Mouse (Mus musculus) retina, embryonic 14.5 days (tissue): ENCODE measurements around the gene Pafah1b3.
"Not testable (repeated sequence)": the region's sequence is repeated elsewhere in the genome, so short reads cannot be mapped to it uniquely, and the experiment has no call there.

ENCODE experiments used
- DNase-seq: peaks from one replicate; pipeline ENCODE4 v3.0.0-alpha.2; 2015; ENCODE audit warnings: low spot score

Gene Pafah1b3

DNA sequence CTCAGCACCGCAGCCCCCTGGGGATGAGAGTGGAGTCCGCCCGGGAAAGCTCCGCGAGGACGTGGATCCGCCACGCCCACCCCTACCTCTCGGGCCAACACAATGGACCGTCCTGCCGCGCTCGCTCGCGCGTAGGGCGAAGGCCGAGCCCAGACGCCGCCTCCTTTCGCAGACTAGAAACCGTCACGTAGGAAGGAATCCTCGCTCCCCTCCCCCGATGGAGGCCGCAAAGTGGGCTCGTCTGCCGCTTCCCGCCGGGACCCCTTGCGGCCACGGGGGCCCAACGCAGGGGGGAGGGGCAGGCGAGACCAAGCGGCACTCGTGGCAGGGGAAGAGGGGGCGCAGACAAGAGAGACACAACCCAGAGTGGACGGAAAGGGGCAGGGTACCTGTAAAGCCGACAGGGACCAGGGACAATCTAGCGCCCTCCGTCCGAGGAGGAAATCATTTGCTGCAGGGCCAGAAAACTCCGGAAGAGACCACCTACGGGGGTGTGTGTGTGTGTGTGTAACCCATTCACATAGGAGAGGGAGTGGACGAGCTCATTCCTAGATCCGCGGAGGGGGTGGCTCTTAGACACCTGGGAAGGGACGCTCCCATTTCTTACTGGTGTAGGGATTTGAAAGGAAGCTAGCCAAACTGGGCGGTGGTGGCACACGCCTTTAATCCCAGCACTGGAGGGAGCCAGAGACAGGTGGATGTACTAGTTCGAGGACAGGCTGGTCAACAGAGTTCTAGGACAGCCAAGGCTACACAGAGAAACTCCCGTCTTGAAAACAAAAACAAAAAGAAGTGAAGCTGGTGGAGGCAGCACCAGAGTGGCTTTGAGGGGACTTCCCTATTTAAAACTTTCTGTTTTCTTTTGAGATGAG is at the start of gene Pafah1b3:
Gene Pafah1b3 (minus strand): TSS at position 533 of the 872 bp plus-strand sequence.
- DNase-seq = peak; percentile 97

DNA sequence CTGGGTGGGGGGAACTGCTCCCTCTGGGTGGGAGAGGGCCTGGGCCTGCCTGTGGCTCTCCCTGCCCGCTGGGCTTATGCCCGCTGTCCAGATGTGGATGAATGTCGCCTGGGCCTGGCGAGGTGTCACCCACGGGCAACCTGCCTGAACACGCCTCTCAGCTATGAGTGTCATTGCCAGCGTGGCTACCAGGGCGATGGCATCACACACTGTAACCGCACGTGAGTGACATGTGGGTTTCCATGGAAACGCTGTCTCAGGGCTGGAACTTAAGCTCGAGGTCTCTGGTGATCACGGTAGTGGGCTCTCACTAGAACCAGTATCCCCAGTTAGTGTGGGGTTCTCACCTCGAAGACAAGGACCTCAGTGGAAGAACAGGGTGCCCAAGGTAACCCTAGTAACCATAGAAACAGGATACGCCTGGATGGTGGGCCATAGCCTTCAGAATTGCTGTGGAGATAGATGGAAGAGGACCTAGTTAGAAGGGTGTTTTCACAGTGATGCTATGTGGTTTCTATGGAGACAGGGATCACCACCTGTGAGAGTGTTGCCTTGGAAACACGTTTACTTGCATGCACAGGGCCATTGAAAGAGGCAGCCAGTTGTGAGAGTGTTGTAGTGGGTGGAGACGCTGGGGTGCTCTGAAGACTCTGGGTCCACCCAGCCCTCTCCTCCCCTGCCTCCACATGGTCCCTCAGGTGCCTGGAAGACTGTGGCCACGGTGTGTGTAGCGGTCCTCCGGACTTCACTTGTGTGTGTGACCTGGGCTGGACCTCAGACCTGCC is 43.4 kb upstream of the Pafah1b3 start:
- DNase-seq = no peak

DNA sequence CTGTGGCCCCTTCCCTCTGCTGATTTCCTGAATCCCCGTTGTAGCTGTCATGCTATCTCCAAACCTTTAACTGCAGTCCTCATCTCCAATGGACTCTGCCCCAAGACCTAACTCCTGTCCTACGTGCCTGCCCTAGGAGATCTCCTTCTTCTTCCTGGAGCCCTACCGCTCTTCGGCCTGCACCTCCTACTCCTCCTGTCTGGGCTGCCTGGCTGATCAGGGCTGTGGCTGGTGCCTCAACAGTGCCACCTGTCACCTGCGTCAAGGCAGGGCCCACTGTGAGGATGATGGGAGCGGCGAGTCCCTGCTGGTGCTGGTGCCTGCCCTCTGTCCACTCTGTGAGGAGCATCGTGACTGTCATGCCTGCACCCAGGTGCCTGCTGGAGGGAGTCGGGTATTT is 41.5 kb upstream of the Pafah1b3 start:
- no peak for DNase-seq

DNA sequence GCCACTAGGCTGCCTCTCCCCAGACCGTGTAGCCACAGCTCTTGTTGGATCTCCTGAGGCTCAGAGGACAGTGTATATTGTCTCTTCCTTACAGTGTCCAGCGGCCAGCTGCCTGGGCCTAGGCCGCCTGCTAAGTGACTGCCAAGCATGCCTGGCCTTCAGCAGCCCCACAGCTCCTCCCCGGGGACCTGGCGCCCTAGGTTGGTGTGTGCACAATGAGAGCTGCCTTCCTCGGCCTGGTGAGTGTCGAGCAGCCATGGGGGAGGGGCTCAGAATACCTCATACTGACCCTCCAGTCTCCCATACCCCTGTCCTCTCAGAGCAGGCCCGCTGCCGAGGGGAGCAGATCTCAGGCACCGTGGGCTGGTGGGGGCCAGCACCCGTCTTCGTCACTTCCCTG is 36.7 kb upstream of the Pafah1b3 start:
- DNase-seq = no peak

DNA sequence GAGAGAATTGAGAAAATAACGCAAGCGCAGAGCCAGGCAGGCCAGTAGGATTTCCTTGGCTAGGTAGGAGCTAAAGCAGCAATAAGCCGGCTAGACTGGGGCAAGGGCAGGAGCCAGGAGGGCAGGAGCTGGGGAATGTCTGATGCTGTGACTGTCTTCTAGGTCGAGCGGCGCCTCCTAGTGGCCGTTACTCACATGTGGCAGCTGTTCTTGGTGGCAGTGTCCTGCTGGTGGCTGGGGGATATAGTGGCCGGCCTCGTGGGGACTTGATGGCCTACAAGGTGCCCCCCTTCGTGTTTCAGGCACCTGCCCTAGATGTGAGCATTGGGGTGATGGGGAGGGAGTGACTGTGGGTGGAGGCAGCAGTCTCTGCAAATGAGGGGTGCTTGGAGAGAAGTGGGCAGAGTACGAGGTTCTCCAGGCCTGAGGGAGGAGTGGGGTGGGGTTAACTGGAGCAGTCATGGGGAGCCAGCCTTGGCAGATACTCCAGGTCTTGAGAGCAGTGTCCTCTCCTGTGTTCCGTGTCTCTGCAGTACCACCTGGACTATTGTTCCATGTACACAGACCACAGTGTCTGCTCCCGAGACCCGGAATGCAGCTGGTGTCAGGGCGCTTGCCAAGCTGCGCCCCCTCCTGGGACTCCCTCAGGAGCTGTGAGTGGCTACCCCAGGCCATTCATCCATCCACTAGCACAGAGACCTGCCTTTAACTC is 36.0 kb upstream of the Pafah1b3 start:
- peak; percentile 89 for DNase-seq

GRCm38 (mm10) chr7:25326233-25326632 is 28.4 kb upstream of the Pafah1b3 start:
- no peak for DNase-seq

DNA sequence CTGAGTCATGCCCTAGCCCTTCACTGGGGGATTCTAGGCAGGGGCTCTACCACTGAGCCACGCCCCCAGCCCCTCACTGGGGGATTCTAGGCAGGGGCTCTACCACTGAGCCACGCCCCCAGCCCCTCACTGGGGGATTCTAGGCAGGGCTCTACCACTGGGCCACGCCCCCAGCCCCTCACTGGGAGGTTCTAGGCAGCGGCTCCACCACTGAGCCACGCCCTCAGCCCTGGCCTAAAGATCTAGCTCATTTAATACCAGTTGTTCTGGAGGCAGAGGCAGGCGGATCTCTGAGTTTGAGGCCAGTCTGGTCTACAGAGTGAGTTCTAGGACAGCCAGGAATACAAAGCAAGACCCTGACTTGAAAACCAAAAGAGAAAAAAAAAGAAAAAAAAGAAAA is 27.6 kb upstream of the Pafah1b3 start:
- DNase-seq = not testable (repeated sequence)

DNA sequence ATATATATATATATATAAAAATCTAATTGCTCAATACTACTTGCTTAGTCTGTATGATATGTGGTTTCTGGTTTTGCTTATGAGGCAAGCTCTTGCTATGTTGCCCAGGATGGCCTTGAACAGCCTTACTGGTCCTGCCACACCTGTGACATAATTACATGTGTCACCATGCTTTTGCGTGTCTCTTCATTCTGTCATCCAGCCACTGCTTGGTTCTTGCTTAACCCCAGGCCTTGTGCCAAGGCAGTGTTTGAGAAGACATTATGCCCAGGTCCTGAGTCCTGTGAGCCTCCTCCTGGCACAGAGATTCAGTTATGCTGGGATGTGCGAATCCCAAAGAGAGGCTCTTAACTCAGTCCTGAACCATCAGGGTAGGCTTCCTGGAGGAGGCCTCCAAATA is 25.4 kb upstream of the Pafah1b3 start:
- no peak for DNase-seq

DNA sequence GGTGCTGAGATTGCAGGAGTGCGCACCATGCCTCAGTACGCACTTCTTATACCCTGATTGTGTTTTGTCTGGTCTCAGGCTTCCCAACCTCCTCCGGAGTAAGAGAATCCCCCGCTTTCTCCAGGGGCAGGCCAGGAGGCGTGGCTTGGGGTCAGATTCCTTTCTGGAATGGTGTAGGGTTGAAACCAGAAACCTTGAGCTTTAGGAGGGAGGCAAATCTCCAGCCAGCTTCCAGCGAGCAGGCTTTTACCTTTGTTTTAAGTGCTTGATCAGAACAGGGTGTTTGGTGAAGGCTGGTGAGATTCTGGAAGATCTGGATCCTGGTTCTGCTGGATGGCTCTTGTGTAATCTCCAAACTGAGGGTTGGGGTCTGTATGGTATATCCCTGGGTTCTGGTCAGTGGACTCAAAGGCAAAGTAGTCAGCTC is 24.3 kb upstream of the Pafah1b3 start:
- peak; percentile 57 for DNase-seq

DNA sequence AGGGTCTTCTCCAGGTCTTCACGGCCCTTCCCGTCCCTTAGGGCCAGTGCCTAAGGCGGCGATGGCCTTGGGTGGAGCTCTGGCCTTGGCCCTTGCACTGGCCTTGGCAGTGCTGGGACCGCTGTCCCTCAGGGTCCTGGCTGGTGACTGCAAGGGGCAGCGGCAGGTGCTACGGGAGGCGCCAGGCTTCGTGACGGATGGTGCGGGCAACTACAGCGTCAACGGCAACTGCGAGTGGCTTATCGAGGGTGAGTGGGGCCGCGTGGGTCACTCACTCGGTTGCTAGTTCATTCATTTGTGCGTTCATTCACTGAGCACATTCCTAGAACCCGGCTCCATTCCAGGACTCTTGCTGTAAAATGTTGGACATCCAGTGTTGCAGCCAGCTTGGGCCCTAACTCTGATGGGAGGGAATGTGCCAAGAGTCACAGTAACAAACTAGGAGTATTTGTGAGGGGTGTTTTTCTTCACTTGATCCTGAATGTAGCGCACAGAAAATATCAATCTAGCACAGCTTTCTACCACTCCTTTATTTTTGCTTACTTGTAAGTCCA is 19.7 kb upstream of the Pafah1b3 start:
- no peak for DNase-seq

- DNase-seq = peak; percentile 100
Measured at GRCm38 (mm10) chr7:25316532-25317445, 19.0 kb upstream of the Pafah1b3 start, which contains the start of gene Megf8. Gene Megf8, plus strand, starts transcription at chr7:25317164.

- DNase-seq = peak; percentile 33
Measured at GRCm38 (mm10) chr7:25315306-25316041, 17.7 kb upstream of the Pafah1b3 start.

- DNase-seq = no peak
Measured at GRCm38 (mm10) chr7:25314606-25315305, 17.0 kb upstream of the Pafah1b3 start.

DNA sequence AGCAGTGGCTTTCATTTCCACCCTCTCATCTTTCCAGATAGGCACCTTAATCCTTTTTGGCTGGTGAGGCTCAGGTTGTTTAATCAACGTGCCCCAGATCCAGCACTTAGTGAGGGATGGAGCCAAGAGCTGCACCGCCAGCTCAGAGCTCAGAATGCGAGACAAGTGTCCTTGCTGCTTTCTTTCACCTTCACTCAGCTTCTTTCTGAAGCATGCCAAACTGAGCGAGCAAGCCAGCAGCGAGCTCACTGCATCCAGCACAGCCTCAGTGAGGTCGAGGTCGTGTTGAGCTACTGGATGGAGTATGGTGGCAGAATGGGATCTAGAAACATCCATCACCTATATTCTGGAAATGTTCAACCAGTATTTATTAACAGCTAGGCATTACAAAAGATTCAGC is 15.5 kb upstream of the Pafah1b3 start:
- no peak for DNase-seq

- no peak for DNase-seq
Measured at GRCm38 (mm10) chr7:25311193-25311592, 13.4 kb upstream of the Pafah1b3 start.

- DNase-seq = no peak
Measured at GRCm38 (mm10) chr7:25309425-25309824, 11.6 kb upstream of the Pafah1b3 start.

GRCm38 (mm10) chr7:25308702-25309318 is 11.0 kb upstream of the Pafah1b3 start:
- no peak for DNase-seq

DNA sequence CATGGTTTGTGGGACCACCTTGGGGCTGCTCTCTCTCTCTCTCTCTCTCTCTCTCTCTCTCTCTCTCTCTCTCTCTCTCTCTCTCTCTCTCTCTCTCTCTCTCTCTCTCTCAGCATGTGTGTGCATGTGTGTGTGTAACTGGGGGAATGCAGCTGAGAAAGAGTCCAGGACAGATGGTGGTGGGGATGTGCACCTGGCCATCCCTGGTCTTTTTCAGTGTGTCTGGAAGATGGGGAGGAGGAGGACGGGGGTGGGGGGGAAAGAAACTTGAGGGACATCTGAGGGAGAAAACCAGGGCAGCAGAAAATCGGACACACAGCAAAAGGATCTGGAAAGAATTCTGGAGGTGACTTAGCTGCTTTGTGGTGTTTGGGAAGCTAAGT is 8.8 kb upstream of the Pafah1b3 start:
- no peak for DNase-seq

DNA sequence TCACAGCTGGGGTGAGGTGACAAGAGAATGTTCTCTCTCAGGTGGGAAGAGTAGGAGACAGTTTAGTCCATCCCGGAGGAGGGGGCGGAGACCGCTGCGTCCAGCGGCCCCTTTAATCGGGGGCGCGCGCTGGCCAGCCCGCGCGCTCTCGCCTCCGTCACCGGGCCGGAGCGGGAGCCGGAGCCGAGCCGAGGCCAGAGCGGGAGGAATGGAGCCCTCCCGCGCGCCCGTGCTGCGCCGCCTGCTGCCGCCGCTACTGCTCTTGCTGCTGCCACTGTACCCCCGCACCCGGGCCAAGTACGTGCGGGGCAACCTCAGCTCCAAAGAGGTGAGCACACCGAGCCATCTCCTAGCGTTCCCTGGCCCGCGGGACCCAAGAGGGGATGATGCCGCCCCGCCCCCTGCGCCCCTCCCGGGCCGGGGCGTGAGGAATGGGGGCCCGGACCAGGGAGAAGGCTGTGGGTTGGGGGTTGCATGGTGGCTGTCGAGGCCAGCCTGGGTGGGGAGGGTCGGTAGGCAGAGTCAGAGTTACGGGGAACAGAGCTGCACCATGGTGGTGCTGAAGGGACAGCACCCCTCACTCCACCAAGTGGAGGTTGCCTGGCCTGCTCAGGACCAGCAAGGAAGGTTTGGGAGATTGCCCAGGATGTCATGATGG is 8.3 kb upstream of the Pafah1b3 start, which contains the start of gene Tmem145:
Gene Tmem145 (plus strand): TSS at position 151 of the 658 bp plus-strand sequence.
- peak; percentile 77 for DNase-seq
